Mouse (Mus musculus): Measurements from ENCODE around the gene Hfm1.

DNA sequence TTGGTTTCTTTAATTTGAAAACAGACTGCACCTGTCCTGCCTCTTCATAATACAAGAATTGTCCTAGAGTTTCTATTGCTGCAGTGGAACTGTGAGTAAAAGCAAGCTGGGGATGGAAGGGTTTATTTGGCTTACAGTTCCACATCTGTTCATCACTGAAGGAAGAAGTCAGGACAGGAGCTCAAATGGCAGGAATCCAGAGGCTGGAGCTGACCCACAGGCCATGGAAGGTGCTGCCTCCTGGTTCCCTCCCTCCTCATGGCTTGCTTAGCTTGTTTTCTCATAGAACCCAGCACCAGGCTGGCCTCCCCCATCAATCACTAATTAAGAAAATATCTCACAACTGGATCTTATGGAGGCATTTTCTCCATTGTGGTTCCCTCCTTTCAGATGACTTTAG lies 99.4 kb downstream of the Hfm1 start:
- TF ChIP-seq GATA1 (IDR thresholded peaks at IDR 0.05; ENCODE audit: borderline replicate concordance, low read length): no peak
- TF ChIP-seq FLI1 (IDR thresholded peaks at IDR 0.05; ENCODE audit: low read length): no peak

Data from megakaryocyte, embryonic 14.5 days (primary cell).